Mouse (Mus musculus) megakaryocyte, embryonic 14.5 days (primary cell): ENCODE results near the gene Gm20388. TPM values are rescaled to one million over a fixed set of nuclear protein-coding genes. Genes with fewer than 3 reads are reported as not detected.

Source experiments
- H3K27me3 ChIP-seq: replicated peaks from 2 replicates; pipeline ENCODE3; 2012; ENCODE audit warnings: inconsistent platforms
- H3K36me3 ChIP-seq: replicated peaks from 2 replicates; pipeline ENCODE3; 2012; ENCODE audit warnings: low read length, inconsistent platforms, mixed read lengths
- H3K4me1 ChIP-seq: 2 replicates; pipeline ENCODE4 v1.6.1; 2012; ENCODE audit warnings: inconsistent platforms
- H3K4me3 ChIP-seq: replicated peaks from 2 replicates; pipeline ENCODE3; 2012; ENCODE audit warnings: moderate library complexity, mild to moderate bottlenecking, inconsistent platforms
- H3K9me3 ChIP-seq: 2 replicates; pipeline ENCODE4 v1.6.1; 2012; ENCODE audit warnings: inconsistent platforms
- FLI1 ChIP-seq: IDR thresholded peaks from 2 replicates; pipeline ENCODE4 v1.6.1; 2012; ENCODE audit warnings: low read length, inconsistent platforms, mixed read lengths
- GATA1 ChIP-seq: IDR thresholded peaks from 3 replicates; pipeline ENCODE4 v1.6.1; 2012; ENCODE audit warnings: mixed read lengths, low read length, inconsistent platforms, borderline replicate concordance
- polyA plus RNA-seq: library from polyadenylated mRNA; stranded (reverse); fragments of >175 nt; gene quantifications from 2 replicates; pipeline ENCODE4 v1.2.3, GENCODE M21; 2012; ENCODE audit warnings: low replicate concordance; ENCODE audit not compliant: insufficient read depth

The Gm20388 gene
- polyA plus RNA-seq, 1 experiment, result 111 TPM

GRCm38 (mm10) chr8:124263058-124263457 lies 4352.4 kb downstream of the Gm20388 start:
- H3K27me3 ChIP-seq, result no peaks in the 10 kb centered on the region
- peak overlapping the region; percentile 16 for H3K4me3 ChIP-seq
- H3K36me3 ChIP-seq, result peaks cover 88% of the 10 kb centered on the region
- peaks cover 100% of the 10 kb centered on the region for H3K4me1 ChIP-seq
- H3K9me3 ChIP-seq, result peaks cover 4% of the 10 kb centered on the region; the same call in 1 of the 2 replicates
- TF ChIP-seq FLI1 (no peak), GATA1 (no peak)

GRCm38 (mm10) chr8:124264032-124264431 lies 4353.4 kb downstream of the Gm20388 start:
- no peak overlapping the region for H3K4me3 ChIP-seq
- H3K27me3 ChIP-seq, result no peaks in the 10 kb centered on the region
- peaks cover 4% of the 10 kb centered on the region; the same call in 1 of the 2 replicates for H3K9me3 ChIP-seq
- H3K36me3 ChIP-seq, result peaks cover 88% of the 10 kb centered on the region
- no peak for TF ChIP-seq FLI1
- no peak for TF ChIP-seq GATA1
- peaks cover 100% of the 10 kb centered on the region for H3K4me1 ChIP-seq

DNA sequence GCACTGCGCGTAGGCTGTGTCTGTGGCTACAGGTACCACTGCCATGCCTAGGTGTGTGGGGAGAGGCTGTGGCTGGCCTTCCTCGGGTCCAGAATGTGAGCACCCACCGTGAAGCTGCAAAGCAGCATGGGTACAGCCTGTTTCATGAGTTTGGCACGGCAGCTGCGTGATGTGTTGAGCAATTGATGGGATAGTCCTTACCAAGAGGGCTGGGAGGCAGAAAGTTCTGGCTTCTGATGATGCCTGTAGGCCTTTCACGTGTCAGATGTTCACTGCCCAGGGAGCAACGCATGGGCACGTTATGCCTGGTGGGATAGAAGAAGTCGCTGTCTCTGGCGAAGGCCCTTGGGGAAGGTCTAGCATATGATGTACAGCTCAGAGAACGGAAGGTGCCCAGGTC lies 4354.0 kb downstream of the Gm20388 start:
- Histone ChIP-seq H3K4me3 (peak overlapping the region; percentile 38), H3K36me3 (peaks cover 89% of the 10 kb centered on the region), H3K9me3 (peaks cover 4% of the 10 kb centered on the region; the same call in 1 of the 2 replicates), H3K4me1 (peaks cover 100% of the 10 kb centered on the region), H3K27me3 (no peaks in the 10 kb centered on the region)
- no peak for TF ChIP-seq FLI1
- TF ChIP-seq GATA1, result no peak

GRCm38 (mm10) chr8:124265130-124265529 lies 4354.5 kb downstream of the Gm20388 start:
- Histone ChIP-seq H3K36me3 (peaks cover 92% of the 10 kb centered on the region), H3K27me3 (no peaks in the 10 kb centered on the region), H3K4me1 (peaks cover 100% of the 10 kb centered on the region), H3K4me3 (no peak overlapping the region), H3K9me3 (peaks cover 4% of the 10 kb centered on the region; the same call in 1 of the 2 replicates)
- no peak for TF ChIP-seq GATA1
- no peak for TF ChIP-seq FLI1

DNA sequence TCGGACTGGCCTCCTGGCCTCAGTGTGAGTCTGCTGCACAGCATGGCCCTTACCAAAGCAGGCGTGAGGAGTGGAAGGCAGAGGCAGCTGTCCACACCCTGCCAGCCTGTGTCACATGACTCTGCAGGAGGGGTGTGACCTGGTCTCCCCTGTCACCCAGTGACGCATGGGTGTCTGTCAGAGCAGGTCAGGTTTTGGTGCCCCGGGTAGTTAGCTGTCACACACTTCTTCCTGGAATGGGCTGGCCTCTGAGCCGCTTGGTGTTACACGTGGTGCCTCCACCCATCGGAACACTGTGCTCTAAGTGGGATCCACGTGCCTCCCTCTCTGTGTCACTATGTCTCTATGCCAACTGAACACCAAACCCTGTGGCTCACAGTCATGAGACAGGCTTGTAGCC lies 4355.2 kb downstream of the Gm20388 start:
- Histone ChIP-seq H3K27me3 (no peaks in the 10 kb centered on the region), H3K9me3 (peaks cover 4% of the 10 kb centered on the region; the same call in 1 of the 2 replicates), H3K4me3 (peak overlapping the region; percentile 72), H3K4me1 (peaks cover 100% of the 10 kb centered on the region), H3K36me3 (peaks cover 94% of the 10 kb centered on the region)
- TF ChIP-seq GATA1 (no peak), FLI1 (no peak)

DNA sequence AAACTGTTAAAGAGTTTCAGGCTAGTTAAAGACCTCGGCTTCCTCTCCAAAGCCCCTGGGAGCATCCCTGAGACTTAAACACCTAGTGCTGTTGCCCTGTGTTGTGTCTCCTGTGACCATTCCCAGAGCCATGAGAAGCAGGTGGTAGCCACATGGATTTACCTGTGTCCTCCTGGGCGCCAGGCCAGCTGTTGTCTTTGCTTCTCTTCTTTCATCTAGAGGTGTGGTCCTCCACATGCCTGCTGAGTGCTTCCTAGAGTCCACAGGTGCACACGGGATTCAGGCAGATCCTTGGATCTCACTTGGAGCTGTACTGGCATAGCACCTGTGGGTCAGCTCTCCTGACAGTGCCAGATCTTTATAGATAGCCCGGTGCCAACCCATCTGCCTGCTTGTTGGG lies 4356.6 kb downstream of the Gm20388 start:
- Histone ChIP-seq H3K4me1 (peaks cover 100% of the 10 kb centered on the region), H3K9me3 (peaks cover 4% of the 10 kb centered on the region; the same call in 1 of the 2 replicates), H3K27me3 (no peaks in the 10 kb centered on the region), H3K4me3 (peak overlapping the region; percentile 17), H3K36me3 (peaks cover 93% of the 10 kb centered on the region)
- TF ChIP-seq FLI1, result no peak
- no peak for TF ChIP-seq GATA1

DNA sequence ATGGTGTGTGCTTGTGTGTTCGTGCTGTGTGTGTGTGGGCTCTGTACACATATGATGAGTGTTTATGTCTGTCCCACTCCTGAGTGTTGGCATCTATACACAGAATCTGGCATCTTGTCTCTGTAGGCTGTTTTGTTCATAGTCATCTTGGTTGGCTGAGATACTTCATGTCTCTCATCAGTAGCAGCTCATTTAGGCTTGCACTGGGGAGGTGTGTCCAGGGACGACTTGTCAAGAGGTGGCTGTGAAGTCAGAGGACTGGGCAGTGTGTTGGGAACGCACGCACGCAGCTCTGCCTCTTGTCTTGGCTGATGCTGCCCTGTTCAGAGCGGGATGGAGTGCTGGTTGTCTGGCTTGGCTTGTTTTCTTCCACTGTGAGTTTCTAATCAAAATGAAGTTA lies 4359.9 kb downstream of the Gm20388 start:
- no peak for TF ChIP-seq FLI1
- no peak for TF ChIP-seq GATA1
- H3K9me3 ChIP-seq, result peaks cover 8% of the 10 kb centered on the region
- H3K4me1 ChIP-seq, result peaks cover 100% of the 10 kb centered on the region
- no peaks in the 10 kb centered on the region for H3K27me3 ChIP-seq
- H3K36me3 ChIP-seq, result peaks cover 93% of the 10 kb centered on the region
- peak overlapping the region; percentile 78 for H3K4me3 ChIP-seq

- H3K27me3 ChIP-seq, result no peaks in the 10 kb centered on the region
- H3K9me3 ChIP-seq, result peaks cover 12% of the 10 kb centered on the region
- peaks cover 93% of the 10 kb centered on the region for H3K36me3 ChIP-seq
- TF ChIP-seq GATA1, result no peak
- H3K4me3 ChIP-seq, result peak overlapping the region; percentile 78
- peaks cover 100% of the 10 kb centered on the region for H3K4me1 ChIP-seq
These were observed 4360.3 kb downstream of the Gm20388 start for GRCm38 (mm10) chr8:124270904-124271303.

DNA sequence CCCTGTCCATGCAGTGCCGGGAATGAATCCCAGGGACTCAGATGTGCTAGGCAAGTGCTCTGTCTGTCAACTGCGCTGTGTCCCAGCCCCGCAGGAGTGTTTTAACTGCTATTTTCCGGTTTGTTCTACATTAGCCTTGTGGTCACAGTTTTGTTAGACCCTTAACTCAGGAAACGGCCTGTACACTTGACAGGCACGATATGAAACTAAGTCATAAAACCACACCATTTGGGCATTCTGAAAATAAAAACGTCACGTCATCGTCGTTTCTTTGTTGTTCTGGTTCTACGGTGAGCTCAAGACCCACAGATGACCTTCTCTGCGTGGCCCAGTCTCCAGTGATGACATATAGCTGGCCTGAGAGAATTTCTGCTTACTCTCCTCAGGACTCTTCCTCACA lies 4360.9 kb downstream of the Gm20388 start:
- TF ChIP-seq FLI1 (0 out of 2 replicates have a peak, but pooled peaks have one; percentile 37), GATA1 (peak; percentile 78; the same call in 1 of the 3 replicates)
- Histone ChIP-seq H3K36me3 (peaks cover 93% of the 10 kb centered on the region), H3K4me3 (peak overlapping the region; percentile 78), H3K9me3 (peaks cover 15% of the 10 kb centered on the region), H3K4me1 (peaks cover 100% of the 10 kb centered on the region), H3K27me3 (no peaks in the 10 kb centered on the region)

GRCm38 (mm10) chr8:124272792-124273191 lies 4362.2 kb downstream of the Gm20388 start:
- peaks cover 100% of the 10 kb centered on the region for H3K4me1 ChIP-seq
- peaks cover 93% of the 10 kb centered on the region for H3K36me3 ChIP-seq
- TF ChIP-seq FLI1, result no peak
- no peak for TF ChIP-seq GATA1
- peaks cover 14% of the 10 kb centered on the region for H3K9me3 ChIP-seq
- peak overlapping the region; percentile 40 for H3K4me3 ChIP-seq
- H3K27me3 ChIP-seq, result no peaks in the 10 kb centered on the region

GRCm38 (mm10) chr8:124273606-124274218 lies 4363.1 kb downstream of the Gm20388 start:
- peaks cover 100% of the 10 kb centered on the region for H3K4me1 ChIP-seq
- peaks cover 93% of the 10 kb centered on the region for H3K36me3 ChIP-seq
- H3K9me3 ChIP-seq, result peaks cover 12% of the 10 kb centered on the region
- no peaks in the 10 kb centered on the region for H3K27me3 ChIP-seq
- TF ChIP-seq GATA1 (no peak), FLI1 (no peak)
- peak overlapping the region; percentile 40 for H3K4me3 ChIP-seq
